Mouse (Mus musculus): ENCODE results near the gene Cdk5.

The Cdk5 gene

DNA sequence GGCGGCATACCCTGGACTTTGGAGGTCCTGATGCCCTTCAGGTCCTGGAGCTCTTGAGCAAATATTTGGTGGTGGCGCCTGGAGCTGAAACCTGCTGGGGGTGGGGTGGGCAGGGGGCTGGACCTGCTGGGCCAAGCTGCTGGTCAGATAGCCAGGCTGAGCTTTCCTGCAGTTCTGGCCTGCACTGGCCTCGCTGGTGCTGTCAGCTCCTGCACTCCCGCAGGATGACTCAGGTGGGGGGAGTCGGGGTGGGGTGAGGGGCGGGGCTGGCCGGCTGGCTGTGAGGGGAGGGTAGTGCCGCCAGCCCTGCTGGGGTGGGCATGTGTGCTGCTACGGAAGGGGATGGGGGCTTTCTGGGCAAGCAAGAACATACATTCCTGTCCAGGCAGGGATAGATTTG lies 5.3 kb upstream of the Cdk5 start:
- in situ Hi-C loops (cut with MboI, MseI) = no loop called here

DNA sequence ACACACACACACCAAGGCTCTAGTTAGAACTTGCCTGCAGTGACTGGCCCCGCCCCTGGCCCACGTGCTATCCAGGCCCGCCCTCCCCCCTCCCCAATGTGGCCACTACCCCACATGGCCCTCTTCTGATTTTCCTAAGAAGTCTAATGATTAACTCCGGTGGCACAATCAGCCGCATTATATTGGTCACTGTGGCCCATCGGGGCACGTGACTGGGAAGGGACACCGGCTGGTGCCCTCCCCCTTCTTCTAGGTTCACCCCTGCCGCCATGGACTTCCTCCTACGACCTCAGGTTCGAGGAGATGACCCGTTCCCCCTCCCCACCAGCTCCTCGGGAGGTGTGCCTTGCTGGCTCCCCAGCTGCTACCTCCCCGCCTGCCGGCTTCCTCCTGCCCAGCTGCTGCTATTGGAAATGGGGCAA lies 4.7 kb upstream of the Cdk5 start:
- in situ Hi-C loops (cut with MboI, MseI) = no loop called here

DNA sequence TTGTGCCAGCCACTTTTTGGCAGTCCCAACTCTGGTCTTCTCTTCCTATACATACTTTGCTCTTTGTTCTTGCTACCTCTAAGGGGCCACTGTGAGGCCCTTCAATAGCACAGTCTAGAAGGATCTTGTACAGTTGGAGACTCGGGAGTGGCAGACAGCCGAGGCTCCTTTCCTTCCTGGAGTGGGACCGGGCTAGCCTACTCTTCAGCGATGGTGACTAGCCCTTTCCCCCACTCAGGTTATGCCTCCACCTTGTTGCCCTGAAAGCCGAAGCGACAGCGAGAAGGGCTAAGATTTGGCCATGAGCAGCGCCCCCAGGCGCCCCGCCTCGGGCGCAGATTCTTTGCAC lies 3.9 kb upstream of the Cdk5 start:
- in situ Hi-C loops (cut with MboI, MseI) = no loop called here

GRCm38 (mm10) chr5:24426556-24427284 lies 3.4 kb upstream of the Cdk5 start:
- in situ Hi-C loops (cut with MboI, MseI) = no loop called here

GRCm38 (mm10) chr5:24426037-24426432 lies 2.7 kb upstream of the Cdk5 start:
- in situ Hi-C loops (cut with MboI, MseI) = no loop called here

GRCm38 (mm10) chr5:24425421-24426036 lies 2.2 kb upstream of the Cdk5 start:
- in situ Hi-C loops (cut with MboI, MseI) = no loop called here

DNA sequence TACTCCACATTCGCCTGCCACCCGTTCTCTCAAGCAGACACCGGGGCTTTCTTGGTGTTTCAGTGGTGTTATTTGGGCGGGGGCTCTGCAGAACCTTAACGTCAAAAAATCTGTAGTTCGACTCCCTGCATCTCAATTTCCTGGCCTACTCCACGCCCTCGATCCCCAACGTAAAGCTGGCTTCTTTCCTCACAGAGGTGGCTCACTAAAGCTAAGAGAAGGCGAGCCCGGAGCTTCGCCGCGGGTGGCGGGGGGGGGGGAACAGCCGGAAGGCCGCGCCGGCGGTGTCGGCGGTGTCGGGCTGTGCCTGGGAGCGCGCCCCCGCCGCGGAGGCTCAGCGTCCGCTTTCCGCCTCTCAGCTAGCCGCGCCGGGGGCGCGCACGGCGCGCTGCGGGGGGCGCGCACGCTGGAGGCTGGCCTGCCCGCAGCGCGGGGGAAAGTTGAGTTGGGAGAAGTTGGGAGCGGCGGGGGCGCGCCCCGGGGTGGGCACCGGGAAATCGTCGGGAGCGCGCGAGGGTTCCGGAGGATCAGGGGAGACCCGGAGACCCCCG lies 1.6 kb upstream of the Cdk5 start:
- in situ Hi-C loops (cut with MboI, MseI) = no loop called here

DNA sequence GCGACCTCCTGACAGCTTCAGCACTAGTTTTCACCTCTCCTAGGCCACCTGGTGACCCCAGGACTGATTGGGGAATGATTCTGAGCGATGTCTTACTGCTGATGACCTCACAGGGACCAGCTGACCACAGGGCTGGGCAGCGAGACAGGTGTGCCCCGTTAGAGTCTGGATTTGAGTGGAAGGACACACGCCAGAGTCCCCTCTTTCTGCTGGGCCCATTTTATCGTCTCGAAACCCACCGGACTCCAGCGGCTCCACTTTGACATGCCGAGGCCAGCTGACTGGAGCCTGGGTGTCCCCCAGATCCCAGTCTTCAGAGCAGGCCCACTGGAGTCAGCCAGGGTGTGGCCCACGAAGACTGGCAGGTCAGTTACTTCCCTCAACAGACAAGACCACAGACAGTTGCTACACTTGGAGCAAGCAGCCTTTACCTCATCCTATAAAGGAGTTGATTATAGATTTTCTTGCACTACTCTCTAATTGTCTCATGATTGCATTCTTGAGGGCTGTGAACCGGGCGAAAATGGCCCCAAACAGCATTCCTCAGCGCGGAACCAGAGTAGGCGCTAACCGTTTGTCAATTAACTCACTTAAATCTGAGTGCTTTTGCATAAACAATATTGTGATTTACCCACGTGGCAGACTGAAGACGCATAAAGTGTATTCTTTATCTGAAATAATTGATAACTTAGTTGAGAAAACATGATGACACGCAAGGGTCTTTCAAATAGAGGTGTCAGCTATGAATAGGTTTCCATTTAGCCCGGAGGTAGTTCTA lies 863 bp upstream of the Cdk5 start:
- in situ Hi-C loops (cut with MboI, MseI) = no loop called here

GRCm38 (mm10) chr5:24420381-24420780 lies 2.9 kb downstream of the Cdk5 start:
- in situ Hi-C loops (cut with MboI, MseI) = no loop called here

GRCm38 (mm10) chr5:24417587-24417986 lies 5.7 kb downstream of the Cdk5 start:
- in situ Hi-C loops (cut with MboI, MseI) = no loop called here

- in situ Hi-C loops (cut with MboI, MseI) = no loop called here
Measured at GRCm38 (mm10) chr5:24416222-24416736, 7.1 kb downstream of the Cdk5 start.

GRCm38 (mm10) chr5:24413938-24414337 lies 9.4 kb downstream of the Cdk5 start:
- in situ Hi-C loops (cut with MboI, MseI) = no loop called here

- in situ Hi-C loops (cut with MboI, MseI) = no loop called here
Measured at GRCm38 (mm10) chr5:24413042-24413693, 10.2 kb downstream of the Cdk5 start, which contains the start of gene Asic3. Gene Asic3 (plus strand): TSS chr5:24413392.

- in situ Hi-C loops (cut with MboI, MseI) = no loop called here
Measured at GRCm38 (mm10) chr5:24412063-24412462, 11.3 kb downstream of the Cdk5 start.

- in situ Hi-C loops (cut with MboI, MseI) = no loop called here
Measured at GRCm38 (mm10) chr5:24409466-24409865, 13.9 kb downstream of the Cdk5 start.

- in situ Hi-C loops (cut with MboI, MseI) = no loop called here
Measured at GRCm38 (mm10) chr5:24408651-24409050, 14.7 kb downstream of the Cdk5 start.

DNA sequence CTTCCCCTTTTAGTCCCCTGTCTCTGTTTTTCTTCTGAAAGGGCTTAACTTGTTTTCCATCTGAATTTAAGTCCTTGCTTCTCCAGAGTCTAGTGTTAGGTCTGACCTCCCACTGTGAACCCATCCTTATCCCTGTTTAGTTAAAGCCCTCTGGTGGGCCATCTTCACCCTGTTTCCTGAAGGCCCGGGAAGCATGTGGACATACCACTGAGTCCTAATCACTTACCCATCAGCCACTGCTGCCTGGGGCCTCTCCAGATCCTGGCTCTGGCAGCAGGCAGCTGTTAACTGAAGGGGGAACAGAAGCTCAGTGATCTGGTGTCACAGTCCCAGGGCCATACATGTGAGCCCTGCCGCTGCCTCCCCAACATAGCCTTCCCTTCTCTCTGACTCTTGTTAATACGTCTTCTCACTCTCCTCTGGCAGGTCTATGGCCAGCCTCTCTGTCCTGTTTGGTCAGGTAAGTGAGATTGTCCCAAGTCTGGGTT lies 17.9 kb downstream of the Cdk5 start:
- in situ Hi-C loops (cut with MboI, MseI) = no loop called here

- in situ Hi-C loops (cut with MboI, MseI) = no loop called here
Measured at GRCm38 (mm10) chr5:24404594-24405360, 18.6 kb downstream of the Cdk5 start.

GRCm38 (mm10) chr5:24401969-24402368 lies 21.4 kb downstream of the Cdk5 start:
- in situ Hi-C loops (cut with MboI, MseI) = no loop called here

GRCm38 (mm10) chr5:24400911-24401605 lies 22.3 kb downstream of the Cdk5 start:
- in situ Hi-C loops (cut with MboI, MseI) = no loop called here
